Mouse (Mus musculus) limb, embryonic 15.5 days (tissue): Measurements from ENCODE around the gene Chchd3. TPM values are rescaled to one million over a fixed set of nuclear protein-coding genes. Genes with fewer than 3 reads are reported as not detected.

Source experiments
- ATAC-seq: fragments of 200-750 bp; cut with Nextera tagmentation; 2 replicates; pipeline ENCODE4 v1.8.0; 2017; ENCODE audit warnings: low read depth, moderate TSS enrichment; ENCODE audit not compliant: insufficient number of reproducible peaks, low FRiP score, low TSS enrichment
- H3K27ac ChIP-seq: fragments of 300-500 bp; sonication (generic); 2 replicates; pipeline ENCODE4 v1.5.1; 2015; ENCODE audit warnings: moderate library complexity, mild to moderate bottlenecking, inconsistent platforms
- H3K27me3 ChIP-seq: fragments of 300-500 bp; sonication (generic); 2 replicates; pipeline ENCODE4 v1.6.1; 2015; ENCODE audit warnings: inconsistent platforms
- H3K36me3 ChIP-seq: fragments of 300-500 bp; sonication (generic); 2 replicates; pipeline ENCODE4 v1.6.1; 2015; ENCODE audit warnings: inconsistent platforms
- H3K4me1 ChIP-seq: fragments of 300-500 bp; sonication (generic); 2 replicates; pipeline ENCODE4 v1.6.1; 2015; ENCODE audit warnings: inconsistent platforms
- H3K4me2 ChIP-seq: fragments of 300-500 bp; sonication (generic); 2 replicates; pipeline ENCODE4 v1.6.1; 2015; ENCODE audit warnings: mild to moderate bottlenecking, inconsistent platforms
- H3K4me3 ChIP-seq: fragments of 300-500 bp; sonication (generic); 2 replicates; pipeline ENCODE4 v1.5.1; 2015; ENCODE audit warnings: mild to moderate bottlenecking, inconsistent platforms
- H3K9ac ChIP-seq: fragments of 300-500 bp; sonication (generic); 2 replicates; pipeline ENCODE4 v1.6.1; 2015; ENCODE audit warnings: inconsistent platforms
- H3K9me3 ChIP-seq: fragments of 300-500 bp; sonication (generic); 2 replicates; pipeline ENCODE4 v1.6.1; 2016; ENCODE audit warnings: inconsistent platforms
- WGBS: fragments of 180-500 bp; shearing (Covaris S2); methylation state at CpG from one replicate; pipeline ENCODE4 v1.1.7; 2015; 5-methylcytosine and 5-hydroxymethylcytosine counted together
- polyA plus RNA-seq: library from polyadenylated mRNA; unstranded; fragments of >200 nt; fragmentation: Nextera tagmentation; extraction: Ambion mirVana; gene quantifications from 2 replicates; pipeline ENCODE4 v1.2.1, GENCODE M21; 2015

The Chchd3 gene
- polyA plus RNA-seq, 1 experiment from 2014 or later: 97.8 TPM

GRCm38 (mm10) chr6:32931106-32931770, 128.8 kb downstream of the Chchd3 start:
- no peak for ATAC-seq
- 51% methylated on average over 11 of the region's 11 CpGs for WGBS
- Histone ChIP-seq H3K9me3 (no peaks in the 10 kb centered on the region), H3K9ac (no peak overlapping the region), H3K36me3 (no peaks in the 10 kb centered on the region), H3K27me3 (no peaks in the 10 kb centered on the region), H3K4me2 (no peak overlapping the region), H3K27ac (no peak overlapping the region), H3K4me3 (no peak overlapping the region), H3K4me1 (no peaks in the 10 kb centered on the region)

DNA sequence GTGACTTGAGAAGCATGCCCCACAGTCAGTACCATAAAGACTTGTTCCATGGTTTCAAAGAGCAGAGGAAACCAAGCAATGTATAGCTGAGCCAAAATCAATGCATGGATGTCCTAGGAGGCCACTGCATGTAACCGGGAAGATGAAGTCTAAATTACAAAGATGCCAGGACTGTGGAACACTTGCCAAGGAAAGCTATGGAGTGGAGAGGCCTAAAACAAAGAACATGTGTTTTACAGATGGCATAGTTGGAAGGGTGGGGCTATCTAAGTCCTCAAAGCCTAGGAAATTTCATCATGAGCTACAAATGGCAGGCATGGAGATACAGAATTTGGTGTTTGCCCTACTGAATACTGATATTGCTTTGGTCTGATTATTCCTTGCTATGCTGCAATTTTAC, 137.7 kb downstream of the Chchd3 start:
- no peaks in the 10 kb centered on the region for H3K36me3 ChIP-seq
- 38% methylated on average over 1 of the region's 1 CpGs for WGBS

DNA sequence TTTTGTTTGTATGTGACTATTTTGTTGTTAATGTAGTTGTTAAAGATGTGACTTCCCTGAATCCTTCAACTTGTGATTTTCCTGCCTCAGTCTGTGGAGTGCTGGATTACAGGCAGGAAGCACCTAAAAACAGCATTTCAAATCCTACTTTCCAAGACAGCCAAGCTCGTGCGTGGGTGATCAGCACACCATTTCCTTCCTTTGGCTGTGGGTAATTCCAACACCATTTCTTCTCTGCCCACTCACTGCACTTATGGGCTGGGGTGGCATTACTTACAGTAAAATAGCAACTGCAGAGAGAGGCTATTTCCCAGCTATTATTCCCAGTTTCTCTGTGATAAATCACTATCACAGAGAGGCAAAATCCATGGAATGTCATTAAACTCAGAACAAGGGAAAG, 140.0 kb downstream of the Chchd3 start:
- H3K4me1 ChIP-seq: no peaks in the 10 kb centered on the region
- 62% methylated on average over 2 of the region's 2 CpGs for WGBS
- no peak for ATAC-seq
- H3K27me3 ChIP-seq: no peaks in the 10 kb centered on the region
- no peaks in the 10 kb centered on the region for H3K36me3 ChIP-seq
- no peak overlapping the region for H3K4me2 ChIP-seq
- no peak overlapping the region for H3K4me3 ChIP-seq
- H3K9ac ChIP-seq: no peak overlapping the region
- no peak overlapping the region for H3K27ac ChIP-seq
- no peaks in the 10 kb centered on the region for H3K9me3 ChIP-seq

More for the DNA sequence above, 137.7 kb downstream of the Chchd3 start:
- no peaks in the 10 kb centered on the region for H3K27me3 ChIP-seq
- no peak for ATAC-seq
- no peaks in the 10 kb centered on the region for H3K9me3 ChIP-seq
- H3K4me1 ChIP-seq: no peaks in the 10 kb centered on the region
- H3K9ac ChIP-seq: no peak overlapping the region
- no peak overlapping the region for H3K4me2 ChIP-seq
- H3K4me3 ChIP-seq: no peak overlapping the region
- no peak overlapping the region for H3K27ac ChIP-seq

DNA sequence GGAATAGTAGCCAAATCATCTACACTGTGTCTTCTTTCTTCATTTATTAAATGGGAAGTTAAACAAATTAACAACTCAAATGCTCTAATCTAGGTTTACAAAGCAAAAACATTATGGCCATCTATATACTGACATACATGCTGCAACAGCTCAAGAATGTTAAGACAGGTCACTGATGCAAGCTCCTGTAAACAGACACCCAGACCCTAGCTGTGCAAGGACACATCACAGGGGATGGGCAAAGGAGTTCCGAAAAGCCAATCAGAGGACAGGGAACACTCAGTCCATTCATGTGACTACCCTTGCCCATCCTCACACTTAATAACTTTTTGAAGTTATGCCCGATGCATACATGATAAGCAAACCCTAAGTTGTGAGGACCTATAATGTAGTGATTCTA, 149.4 kb downstream of the Chchd3 start:
- Histone ChIP-seq H3K9ac (no peak overlapping the region), H3K27me3 (no peaks in the 10 kb centered on the region), H3K4me3 (no peak overlapping the region), H3K4me1 (no peaks in the 10 kb centered on the region), H3K4me2 (no peak overlapping the region), H3K27ac (no peak overlapping the region), H3K9me3 (no peaks in the 10 kb centered on the region), H3K36me3 (no peaks in the 10 kb centered on the region)
- no peak for ATAC-seq
- 94% methylated on average over 2 of the region's 2 CpGs for WGBS

DNA sequence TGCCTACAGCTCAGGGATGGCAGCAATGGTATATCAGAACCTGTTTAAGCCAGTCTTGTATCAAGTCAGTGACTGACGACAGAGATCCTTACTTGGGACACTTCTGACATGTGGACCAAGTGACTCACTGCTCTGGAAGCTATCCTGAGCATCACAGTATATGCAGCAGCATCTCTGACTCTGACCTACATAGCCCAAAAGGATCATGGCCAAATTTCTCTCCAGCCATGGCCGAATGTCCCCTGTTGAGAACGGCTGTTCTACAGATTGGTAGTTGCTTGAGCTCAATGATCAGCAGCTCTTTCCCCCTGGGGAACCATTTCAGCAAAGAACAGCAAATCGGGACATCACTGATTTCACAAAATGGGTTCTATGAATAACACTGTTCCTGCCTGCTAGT, 161.0 kb downstream of the Chchd3 start:
- H3K27me3 ChIP-seq: no peaks in the 10 kb centered on the region

DNA sequence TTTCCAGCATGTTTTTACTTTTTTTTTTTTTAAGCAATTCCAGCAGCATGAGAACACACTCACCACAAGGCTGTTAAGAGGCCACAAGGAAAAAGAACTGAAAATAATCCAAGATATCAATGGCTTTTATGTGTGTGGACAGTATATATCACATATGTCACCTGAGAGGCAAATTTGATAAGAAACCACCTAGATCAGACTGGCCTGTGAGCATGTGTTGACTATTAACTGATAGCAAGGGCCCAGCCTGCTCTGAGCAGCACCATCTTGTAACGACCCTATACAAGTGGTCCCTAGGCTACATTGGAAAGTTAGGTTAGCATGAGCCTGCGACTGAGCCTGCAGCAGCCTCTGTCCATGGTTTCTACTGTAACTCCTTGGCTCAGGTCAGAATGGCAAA, 166.0 kb downstream of the Chchd3 start:
- Histone ChIP-seq H3K36me3 (no peaks in the 10 kb centered on the region), H3K4me3 (no peak overlapping the region), H3K27ac (no peak overlapping the region), H3K4me2 (no peak overlapping the region), H3K27me3 (no peaks in the 10 kb centered on the region), H3K9me3 (no peaks in the 10 kb centered on the region), H3K9ac (no peak overlapping the region), H3K4me1 (no peaks in the 10 kb centered on the region)
- ATAC-seq: no peak
- WGBS: 66% methylated on average over 2 of the region's 2 CpGs

More for the DNA sequence above, 161.0 kb downstream of the Chchd3 start:
- 86% methylated on average over 4 of the region's 4 CpGs for WGBS
- no peak for ATAC-seq
- no peak overlapping the region for H3K27ac ChIP-seq
- H3K4me2 ChIP-seq: no peak overlapping the region
- H3K9ac ChIP-seq: no peak overlapping the region
- H3K4me3 ChIP-seq: no peak overlapping the region
- H3K9me3 ChIP-seq: no peaks in the 10 kb centered on the region
- no peaks in the 10 kb centered on the region for H3K4me1 ChIP-seq
- H3K36me3 ChIP-seq: no peaks in the 10 kb centered on the region

GRCm38 (mm10) chr6:32890726-32891125, 169.3 kb downstream of the Chchd3 start:
- Histone ChIP-seq H3K27ac (no peak overlapping the region), H3K36me3 (no peaks in the 10 kb centered on the region), H3K9ac (no peak overlapping the region), H3K4me3 (no peak overlapping the region), H3K9me3 (no peaks in the 10 kb centered on the region), H3K4me2 (no peak overlapping the region), H3K4me1 (no peaks in the 10 kb centered on the region), H3K27me3 (no peaks in the 10 kb centered on the region)
- WGBS: 82% methylated on average over 4 of the region's 4 CpGs
- no peak for ATAC-seq

- no peaks in the 10 kb centered on the region for H3K4me1 ChIP-seq
- no peaks in the 10 kb centered on the region for H3K27me3 ChIP-seq
- no peaks in the 10 kb centered on the region for H3K9me3 ChIP-seq
- H3K9ac ChIP-seq: no peak overlapping the region
- ATAC-seq: no peak
- no peak overlapping the region for H3K4me3 ChIP-seq
- no peak overlapping the region for H3K27ac ChIP-seq
- H3K36me3 ChIP-seq: no peaks in the 10 kb centered on the region
- H3K4me2 ChIP-seq: no peak overlapping the region
- 51% methylated on average over 4 of the region's 4 CpGs for WGBS
Observed at GRCm38 (mm10) chr6:32888894-32889529, 171.0 kb downstream of the Chchd3 start.

DNA sequence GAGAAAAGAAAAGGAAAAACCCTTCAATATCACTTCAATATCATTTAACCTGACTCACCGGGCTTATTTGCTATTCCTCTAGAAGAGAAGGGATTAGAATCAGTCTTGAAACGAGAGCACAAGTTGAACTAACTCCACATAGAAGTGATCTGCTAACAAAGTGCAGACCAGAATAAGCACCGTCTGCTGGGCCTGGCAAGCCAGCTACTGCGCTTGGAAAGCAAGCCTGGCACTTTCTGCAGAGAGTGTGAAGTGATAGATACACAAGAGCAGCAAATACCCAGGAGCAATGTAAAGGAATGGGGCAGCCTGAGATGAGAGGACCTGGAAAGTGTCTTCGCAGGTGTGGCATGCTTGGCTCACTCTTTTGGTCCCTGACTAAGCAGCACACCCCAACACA, 181.5 kb downstream of the Chchd3 start:
- Histone ChIP-seq H3K4me1 (no peaks in the 10 kb centered on the region), H3K27me3 (no peaks in the 10 kb centered on the region), H3K36me3 (no peaks in the 10 kb centered on the region), H3K4me2 (no peak overlapping the region), H3K4me3 (no peak overlapping the region), H3K27ac (no peak overlapping the region), H3K9ac (no peak overlapping the region), H3K9me3 (no peaks in the 10 kb centered on the region)
- ATAC-seq: no peak
- WGBS: 68% methylated on average over 5 of the region's 5 CpGs

- Histone ChIP-seq H3K27me3 (no peaks in the 10 kb centered on the region), H3K9me3 (no peaks in the 10 kb centered on the region), H3K4me1 (no peaks in the 10 kb centered on the region), H3K27ac (no peak overlapping the region), H3K9ac (no peak overlapping the region), H3K4me3 (no peak overlapping the region), H3K4me2 (no peak overlapping the region), H3K36me3 (peaks cover 5% of the 10 kb centered on the region)
- 83% methylated on average over 3 of the region's 3 CpGs for WGBS
- ATAC-seq: no peak
Observed at GRCm38 (mm10) chr6:32874176-32874575, 185.9 kb downstream of the Chchd3 start.

DNA sequence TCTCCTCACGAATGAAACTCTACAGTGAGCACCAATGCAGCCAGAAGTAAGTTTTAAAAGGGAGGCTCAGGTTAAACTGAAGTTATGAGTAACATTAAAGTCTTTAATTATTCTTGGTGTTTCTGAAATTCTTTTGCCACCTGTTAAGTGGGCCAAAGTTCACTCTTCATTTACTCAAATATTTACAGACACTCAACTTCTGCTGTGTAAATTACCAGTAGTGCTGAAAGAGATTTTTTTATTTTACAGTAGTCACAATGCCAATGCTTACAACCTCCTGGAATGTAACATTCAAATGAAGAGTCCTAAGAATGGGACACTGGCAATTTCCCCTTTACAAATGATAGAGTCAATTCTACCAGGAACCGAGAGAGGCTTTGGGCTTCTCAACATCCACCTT, 187.3 kb downstream of the Chchd3 start:
- WGBS: 77% methylated on average over 2 of the region's 2 CpGs
- Histone ChIP-seq H3K9me3 (no peaks in the 10 kb centered on the region), H3K4me3 (no peak overlapping the region), H3K4me2 (no peak overlapping the region), H3K4me1 (no peaks in the 10 kb centered on the region), H3K9ac (no peak overlapping the region), H3K27me3 (no peaks in the 10 kb centered on the region), H3K36me3 (peaks cover 7% of the 10 kb centered on the region), H3K27ac (no peak overlapping the region)
- ATAC-seq: no peak

GRCm38 (mm10) chr6:32850960-32851359, 209.1 kb downstream of the Chchd3 start:
- no peaks in the 10 kb centered on the region for H3K27me3 ChIP-seq
- H3K4me2 ChIP-seq: no peak overlapping the region
- no peaks in the 10 kb centered on the region for H3K36me3 ChIP-seq
- H3K4me3 ChIP-seq: no peak overlapping the region
- no peaks in the 10 kb centered on the region for H3K9me3 ChIP-seq
- ATAC-seq: no peak
- 85% methylated on average over 4 of the region's 4 CpGs for WGBS
- H3K9ac ChIP-seq: no peak overlapping the region
- no peaks in the 10 kb centered on the region for H3K4me1 ChIP-seq
- H3K27ac ChIP-seq: no peak overlapping the region
